Mouse (Mus musculus) G1E (cell line): ENCODE data around the gene Ubd.

Experiments
- CTCF ChIP-seq: IDR thresholded peaks from 2 replicates; pipeline ENCODE4 v1.5.1; 2012; ENCODE audit warnings: low read depth, low read length, inconsistent platforms, mixed read lengths
- GATA1 ChIP-seq: IDR thresholded peaks from 2 replicates; pipeline ENCODE4 v1.6.1; 2012; ENCODE audit warnings: borderline replicate concordance, low read length, inconsistent platforms, mixed read lengths
- GATA2 ChIP-seq: IDR thresholded peaks from 2 replicates; pipeline ENCODE4 v1.6.1; 2012; ENCODE audit warnings: low read depth, low read length, inconsistent platforms, borderline replicate concordance
- TAL1 ChIP-seq: conservative IDR thresholded peaks from 2 replicates; pipeline ENCODE4 v1.6.1; 2012; ENCODE audit warnings: low read depth, low read length, inconsistent platforms, mixed read lengths

GRCm38 (mm10) chr17:37193656-37194055 lies at the start of gene Ubd:
- TF ChIP-seq CTCF (no peak), GATA1 (no peak), TAL1 (no peak), GATA2 (no peak)
